Mouse (Mus musculus) liver, postnatal 0 days (tissue): ENCODE results near the gene Ins2.

ENCODE experiments used
- CTCF ChIP-seq: sonication (generic); IDR thresholded peaks from 2 replicates; pipeline ENCODE4 v1.5.1; 2016; ENCODE audit warnings: antibody characterized with exemption, low read depth
- EP300 ChIP-seq: IDR thresholded peaks from 2 replicates; pipeline ENCODE4 v1.6.1; 2016; ENCODE audit warnings: antibody characterized with exemption, low read depth, mild to moderate bottlenecking

DNA sequence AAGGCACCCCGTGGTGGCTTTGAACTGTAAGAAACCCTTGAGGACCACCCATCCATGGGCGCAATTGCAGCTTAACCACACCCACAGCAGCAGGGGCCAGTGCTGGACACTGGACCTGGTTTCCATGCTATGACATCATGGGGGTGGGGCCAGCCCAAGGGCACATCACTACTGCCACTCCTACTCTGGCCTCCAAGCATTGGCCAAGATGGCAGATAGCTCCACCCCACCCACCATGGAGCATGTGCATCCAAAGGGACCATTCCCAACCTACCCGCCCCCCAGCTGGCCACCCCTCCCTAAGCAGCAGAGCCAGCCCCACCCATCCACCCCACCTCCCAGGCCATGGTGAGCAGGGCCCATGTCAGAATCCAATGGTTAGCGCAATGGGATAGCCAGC, 87.1 kb downstream of the Ins2 start:
- TF ChIP-seq EP300: no peak
- no peak for TF ChIP-seq CTCF
